Mouse (Mus musculus): ENCODE data around the gene Ctnnal1.
"Not testable (repeated sequence)": the region's sequence is repeated elsewhere in the genome, so short reads cannot be mapped to it uniquely, and the experiment has no call there.

DNA sequence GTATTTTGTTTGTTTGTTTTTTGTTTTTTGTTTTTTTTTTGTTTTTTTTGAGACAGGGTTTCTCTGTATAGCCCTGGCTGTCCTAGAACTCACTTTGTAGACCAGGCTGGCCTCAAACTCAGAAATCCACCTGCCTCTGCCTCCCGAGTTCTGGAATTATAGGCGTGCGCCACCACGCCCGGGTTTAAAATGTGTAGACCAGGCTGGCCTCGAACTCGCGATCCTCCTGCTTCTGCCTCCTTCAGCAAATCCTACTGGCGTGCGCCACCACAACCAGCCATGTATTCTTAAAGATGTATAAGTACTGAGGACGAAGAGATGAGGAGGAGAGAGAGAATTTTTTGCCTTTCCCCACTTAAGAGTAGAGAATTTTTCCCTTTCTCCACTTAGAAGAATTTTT lies 5.6 kb upstream of the Ctnnal1 start:
- TF ChIP-seq HCFC1 (IDR thresholded peaks at IDR 0.05; ENCODE audit: borderline replicate concordance, insufficient read depth, low read length); MAFK (IDR thresholded peaks at IDR 0.05; ENCODE audit: insufficient read depth, low read depth, low read length): not testable (repeated sequence)
